Mouse (Mus musculus) testis, adult 10 weeks (tissue): ENCODE data around the gene Gm21903. TPM values are rescaled to one million over a fixed set of nuclear protein-coding genes. Genes with fewer than 3 reads are reported as not detected.

Source experiments
- polyA plus RNA-seq: library from polyadenylated mRNA; stranded (reverse); fragments of 350-450 nt; fragmentation: Illumina TruSeq; extraction: RNeasy Lipid Tissue Mini Kit (QIAGEN cat#74804); gene quantifications from one replicate; pipeline ENCODE4 v1.2.3, GENCODE M21; 2014; ENCODE audit warnings: low read depth, low replicate concordance

The Gm21903 gene
- not detected for polyA plus RNA-seq

DNA sequence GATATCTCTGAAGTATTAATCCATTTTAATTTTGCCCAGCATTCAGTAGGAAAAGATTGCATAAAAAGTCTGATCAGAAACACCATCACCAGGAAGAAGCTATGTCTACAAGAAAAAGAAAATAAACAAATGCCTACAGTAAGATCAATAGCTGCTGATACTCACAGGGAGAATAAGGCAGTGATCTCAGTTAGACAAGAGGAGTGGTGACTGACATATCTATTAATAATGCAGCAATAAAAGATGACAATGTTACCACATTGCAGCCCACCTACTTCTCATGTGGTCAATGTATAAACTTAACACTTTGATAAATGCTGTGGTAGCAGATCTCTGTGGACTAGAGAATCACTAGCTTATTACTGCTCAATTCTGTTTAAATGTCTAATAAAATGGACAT, at the start of gene Gm21903:
TSS of gene Gm21903 (minus strand) at position 101 of the 400 bp plus-strand sequence.

DNA sequence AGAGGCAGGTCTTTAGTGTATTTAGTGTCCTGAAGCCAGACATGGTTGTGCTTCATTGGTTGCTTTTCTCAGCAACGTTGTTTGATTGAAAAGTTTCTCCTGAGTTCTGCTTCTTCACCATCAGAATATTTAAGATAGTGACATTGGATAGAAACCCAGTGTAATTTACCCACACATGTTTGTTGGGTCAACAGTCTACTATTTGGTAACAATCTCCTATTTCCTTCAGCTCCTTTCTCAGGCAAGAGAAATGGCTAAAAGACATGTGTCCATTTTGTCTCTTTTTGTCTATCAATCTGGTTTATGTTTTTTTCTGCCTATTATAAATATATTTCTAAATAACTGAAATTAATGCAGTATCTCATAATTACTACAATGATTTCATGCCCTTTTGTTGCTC, 33.8 kb upstream of the Gm21903 start, which contains the start of gene Esp23:
TSS of gene Esp23 (minus strand) at position 101 of the 400 bp plus-strand sequence.

DNA sequence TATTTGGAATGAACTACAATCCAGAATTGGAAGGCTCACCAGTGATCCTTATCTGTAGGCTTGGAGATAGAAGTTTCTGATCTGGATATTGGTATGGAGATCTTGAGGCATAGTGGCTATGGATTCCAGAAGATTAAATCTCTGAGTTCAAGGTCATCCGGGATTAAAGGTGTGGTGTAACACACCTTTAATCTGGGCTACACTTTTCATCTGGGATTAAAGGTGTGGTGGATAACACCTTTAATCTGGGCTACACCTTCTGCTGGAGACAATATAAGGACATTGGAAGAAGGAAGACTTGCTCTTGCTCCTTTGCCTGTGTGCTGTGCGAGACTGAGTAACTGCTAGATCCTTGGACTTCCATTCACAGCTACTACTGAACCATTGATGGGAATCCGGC, 6.7 kb downstream of the Gm21903 start, which contains the start of gene Esp24:
TSS of gene Esp24 (plus strand) at position 301 of the 400 bp plus-strand sequence.

Other genes starting within 250 kb of the Gm21903 start
- gene Esp24, start 6.6 kb downstream of the Gm21903 start, polyA plus RNA-seq = not detected
- 0.91 TPM for gene Esp23, start 33.7 kb upstream of the Gm21903 start, polyA plus RNA-seq
- gene Esp22, start 52.0 kb upstream of the Gm21903 start, polyA plus RNA-seq = not detected